Mouse (Mus musculus) brain, embryonic 14.5 days (tissue): Measurements from ENCODE around the gene Baiap2l1.

Experiments
- CTCF ChIP-seq: fragments of 200-500 bp; IDR thresholded peaks from 2 replicates; pipeline ENCODE4 v1.5.1; 2012; ENCODE audit warnings: inconsistent platforms, mild to moderate bottlenecking, moderate library complexity, borderline replicate concordance; ENCODE audit not compliant: insufficient read depth, insufficient read length; ENCODE audit errors: extremely low read depth
- POLR2A ChIP-seq: fragments of 200-500 bp; IDR thresholded peaks from 2 replicates; pipeline ENCODE4 v1.6.1; 2012; ENCODE audit warnings: mild to moderate bottlenecking, inconsistent platforms, borderline replicate concordance; ENCODE audit not compliant: poor library complexity, insufficient read depth, insufficient read length, severe bottlenecking; ENCODE audit errors: extremely low read depth

GRCm38 (mm10) chr5:144267535-144268241, 90.2 kb downstream of the Baiap2l1 start:
- TF ChIP-seq POLR2A (no peak), CTCF (no peak)
